Mouse (Mus musculus): ENCODE data around the gene BC025920. TPM values are rescaled to one million over a fixed set of nuclear protein-coding genes. Genes with fewer than 3 reads are reported as not detected.

BC025920 gene
- polyA plus RNA-seq, 1 experiment from 2014 or later, result 1.2 TPM

- H3K27ac ChIP-seq (ENCODE audit: low read depth, low read length), result no peak overlapping the region
- WGBS, result 46% methylated on average over 6 of the region's 6 CpGs
- H3K27me3 ChIP-seq (ENCODE audit: control insufficient read depth, insufficient read depth, low read length), result peaks cover 33% of the 10 kb centered on the region
- no peak overlapping the region for H3K4me3 ChIP-seq (ENCODE audit: low read depth, low read length)
- DNase-seq (ENCODE audit: low spot score), result no peak
- no peak overlapping the region for H3K9ac ChIP-seq (ENCODE audit: low read depth, low read length)
- H3K9me3 ChIP-seq (ENCODE audit: control insufficient read depth, low read length), result no peaks in the 10 kb centered on the region
- H3K4me2 ChIP-seq (replicated peaks; ENCODE audit: low read depth, low read length), result no peak overlapping the region
- ATAC-seq (ENCODE audit: low FRiP score), result no peak
- no peaks in the 10 kb centered on the region for H3K36me3 ChIP-seq (ENCODE audit: control insufficient read depth, insufficient read depth, low read length)
- H3K4me1 ChIP-seq (replicated peaks; ENCODE audit: control insufficient read depth, insufficient read depth, low read length), result no peaks in the 10 kb centered on the region
Observed at GRCm38 (mm10) chr10:81583347-81583746, 22.7 kb upstream of the BC025920 start.

GRCm38 (mm10) chr10:81588739-81589138 lies 17.3 kb upstream of the BC025920 start:
- DNase-seq (ENCODE audit: low spot score) (no peak), ATAC-seq (ENCODE audit: low FRiP score) (no peak)
- no peaks in the 10 kb centered on the region for H3K36me3 ChIP-seq (ENCODE audit: control insufficient read depth, insufficient read depth, low read length)
- peaks cover 31% of the 10 kb centered on the region for H3K27me3 ChIP-seq (ENCODE audit: control insufficient read depth, insufficient read depth, low read length)
- no peak overlapping the region for H3K9ac ChIP-seq (ENCODE audit: low read depth, low read length)
- no peak overlapping the region for H3K4me3 ChIP-seq (ENCODE audit: low read depth, low read length)
- no peaks in the 10 kb centered on the region for H3K4me1 ChIP-seq (replicated peaks; ENCODE audit: control insufficient read depth, insufficient read depth, low read length)
- H3K9me3 ChIP-seq (ENCODE audit: control insufficient read depth, low read length), result no peaks in the 10 kb centered on the region
- WGBS, result 72% methylated on average over 7 of the region's 7 CpGs
- H3K4me2 ChIP-seq (replicated peaks; ENCODE audit: low read depth, low read length), result no peak overlapping the region
- no peak overlapping the region for H3K27ac ChIP-seq (ENCODE audit: low read depth, low read length)

GRCm38 (mm10) chr10:81591846-81592245 lies 14.2 kb upstream of the BC025920 start:
- Histone ChIP-seq H3K4me2 (replicated peaks; ENCODE audit: low read depth, low read length) (no peak overlapping the region), H3K4me1 (replicated peaks; ENCODE audit: control insufficient read depth, insufficient read depth, low read length) (peaks cover 10% of the 10 kb centered on the region), H3K27ac (ENCODE audit: low read depth, low read length) (no peak overlapping the region), H3K27me3 (ENCODE audit: control insufficient read depth, insufficient read depth, low read length) (peaks cover 49% of the 10 kb centered on the region), H3K36me3 (ENCODE audit: control insufficient read depth, insufficient read depth, low read length) (no peaks in the 10 kb centered on the region), H3K4me3 (ENCODE audit: low read depth, low read length) (no peak overlapping the region), H3K9me3 (ENCODE audit: control insufficient read depth, low read length) (no peaks in the 10 kb centered on the region), H3K9ac (ENCODE audit: low read depth, low read length) (no peak overlapping the region)
- DNase-seq (ENCODE audit: low spot score), result no peak
- WGBS, result 78% methylated on average over 9 of the region's 9 CpGs
- no peak for ATAC-seq (ENCODE audit: low FRiP score)

- DNase-seq (ENCODE audit: low spot score) (no peak), ATAC-seq (ENCODE audit: low FRiP score) (no peak)
- H3K27me3 ChIP-seq (ENCODE audit: control insufficient read depth, insufficient read depth, low read length), result peaks cover 43% of the 10 kb centered on the region
- H3K36me3 ChIP-seq (ENCODE audit: control insufficient read depth, insufficient read depth, low read length), result no peaks in the 10 kb centered on the region
- no peak overlapping the region for H3K9ac ChIP-seq (ENCODE audit: low read depth, low read length)
- no peak overlapping the region for H3K27ac ChIP-seq (ENCODE audit: low read depth, low read length)
- peaks cover 14% of the 10 kb centered on the region for H3K4me1 ChIP-seq (replicated peaks; ENCODE audit: control insufficient read depth, insufficient read depth, low read length)
- H3K4me3 ChIP-seq (ENCODE audit: low read depth, low read length), result no peak overlapping the region
- no peak overlapping the region for H3K4me2 ChIP-seq (replicated peaks; ENCODE audit: low read depth, low read length)
- H3K9me3 ChIP-seq (ENCODE audit: control insufficient read depth, low read length), result no peaks in the 10 kb centered on the region
- 79% methylated on average over 7 of the region's 7 CpGs for WGBS
Observed at GRCm38 (mm10) chr10:81592631-81593030, 13.4 kb upstream of the BC025920 start.

GRCm38 (mm10) chr10:81593223-81593622 lies 12.8 kb upstream of the BC025920 start:
- DNase-seq (ENCODE audit: low spot score) (no peak), ATAC-seq (ENCODE audit: low FRiP score) (no peak)
- H3K9me3 ChIP-seq (ENCODE audit: control insufficient read depth, low read length), result no peaks in the 10 kb centered on the region
- 75% methylated on average over 4 of the region's 4 CpGs for WGBS
- H3K4me3 ChIP-seq (ENCODE audit: low read depth, low read length), result no peak overlapping the region
- no peaks in the 10 kb centered on the region for H3K36me3 ChIP-seq (ENCODE audit: control insufficient read depth, insufficient read depth, low read length)
- H3K4me1 ChIP-seq (replicated peaks; ENCODE audit: control insufficient read depth, insufficient read depth, low read length), result peaks cover 14% of the 10 kb centered on the region
- H3K27ac ChIP-seq (ENCODE audit: low read depth, low read length), result no peak overlapping the region
- no peak overlapping the region for H3K9ac ChIP-seq (ENCODE audit: low read depth, low read length)
- H3K4me2 ChIP-seq (replicated peaks; ENCODE audit: low read depth, low read length), result no peak overlapping the region
- peaks cover 43% of the 10 kb centered on the region for H3K27me3 ChIP-seq (ENCODE audit: control insufficient read depth, insufficient read depth, low read length)

- 77% methylated on average over 18 of the region's 18 CpGs for WGBS
- no peaks in the 10 kb centered on the region for H3K9me3 ChIP-seq (ENCODE audit: control insufficient read depth, low read length)
- no peak for ATAC-seq (ENCODE audit: low FRiP score)
- no peak overlapping the region for H3K27ac ChIP-seq (ENCODE audit: low read depth, low read length)
- H3K36me3 ChIP-seq (ENCODE audit: control insufficient read depth, insufficient read depth, low read length), result no peaks in the 10 kb centered on the region
- no peak overlapping the region for H3K4me3 ChIP-seq (ENCODE audit: low read depth, low read length)
- H3K27me3 ChIP-seq (ENCODE audit: control insufficient read depth, insufficient read depth, low read length), result peaks cover 44% of the 10 kb centered on the region
- no peak for DNase-seq (ENCODE audit: low spot score)
- no peak overlapping the region for H3K4me2 ChIP-seq (replicated peaks; ENCODE audit: low read depth, low read length)
- H3K4me1 ChIP-seq (replicated peaks; ENCODE audit: control insufficient read depth, insufficient read depth, low read length), result peaks cover 14% of the 10 kb centered on the region
- H3K9ac ChIP-seq (ENCODE audit: low read depth, low read length), result no peak overlapping the region
Observed at GRCm38 (mm10) chr10:81593935-81594334, 12.1 kb upstream of the BC025920 start.

- ATAC-seq (ENCODE audit: low FRiP score) (no peak), DNase-seq (ENCODE audit: low spot score) (no peak)
- no peaks in the 10 kb centered on the region for H3K9me3 ChIP-seq (ENCODE audit: control insufficient read depth, low read length)
- H3K9ac ChIP-seq (ENCODE audit: low read depth, low read length), result no peak overlapping the region
- peaks cover 15% of the 10 kb centered on the region for H3K4me1 ChIP-seq (replicated peaks; ENCODE audit: control insufficient read depth, insufficient read depth, low read length)
- H3K27me3 ChIP-seq (ENCODE audit: control insufficient read depth, insufficient read depth, low read length), result peaks cover 52% of the 10 kb centered on the region
- WGBS, result 38% methylated on average over 5 of the region's 5 CpGs
- H3K4me2 ChIP-seq (replicated peaks; ENCODE audit: low read depth, low read length), result no peak overlapping the region
- no peak overlapping the region for H3K27ac ChIP-seq (ENCODE audit: low read depth, low read length)
- H3K36me3 ChIP-seq (ENCODE audit: control insufficient read depth, insufficient read depth, low read length), result no peaks in the 10 kb centered on the region
- no peak overlapping the region for H3K4me3 ChIP-seq (ENCODE audit: low read depth, low read length)
Observed at GRCm38 (mm10) chr10:81595599-81595998, 10.5 kb upstream of the BC025920 start.

- no peak overlapping the region for H3K9ac ChIP-seq (ENCODE audit: low read depth, low read length)
- WGBS, result 4% methylated on average over 10 of the region's 10 CpGs
Observed at GRCm38 (mm10) chr10:81596611-81597010, 9.5 kb upstream of the BC025920 start.

GRCm38 (mm10) chr10:81597137-81597950 lies 8.7 kb upstream of the BC025920 start:
- Histone ChIP-seq H3K27me3 (ENCODE audit: control insufficient read depth, insufficient read depth, low read length) (peaks cover 55% of the 10 kb centered on the region), H3K27ac (ENCODE audit: low read depth, low read length) (peak overlapping the region; percentile 33)

More at GRCm38 (mm10) chr10:81596611-81597010, 9.5 kb upstream of the BC025920 start:
- H3K4me2 ChIP-seq (replicated peaks; ENCODE audit: low read depth, low read length), result no peak overlapping the region
- no peak overlapping the region for H3K4me3 ChIP-seq (ENCODE audit: low read depth, low read length)
- peaks cover 54% of the 10 kb centered on the region for H3K27me3 ChIP-seq (ENCODE audit: control insufficient read depth, insufficient read depth, low read length)
- DNase-seq (ENCODE audit: low spot score) (peak; percentile 69), ATAC-seq (ENCODE audit: low FRiP score) (peak; percentile 10)
- H3K27ac ChIP-seq (ENCODE audit: low read depth, low read length), result peak overlapping the region; percentile 33
- peaks cover 17% of the 10 kb centered on the region for H3K4me1 ChIP-seq (replicated peaks; ENCODE audit: control insufficient read depth, insufficient read depth, low read length)
- H3K36me3 ChIP-seq (ENCODE audit: control insufficient read depth, insufficient read depth, low read length), result no peaks in the 10 kb centered on the region
- H3K9me3 ChIP-seq (ENCODE audit: control insufficient read depth, low read length), result no peaks in the 10 kb centered on the region

More at GRCm38 (mm10) chr10:81597137-81597950, 8.7 kb upstream of the BC025920 start:
- H3K36me3 ChIP-seq (ENCODE audit: control insufficient read depth, insufficient read depth, low read length), result no peaks in the 10 kb centered on the region
- no peak overlapping the region for H3K4me2 ChIP-seq (replicated peaks; ENCODE audit: low read depth, low read length)
- DNase-seq (ENCODE audit: low spot score) (no peak), ATAC-seq (ENCODE audit: low FRiP score) (peak; percentile 30)
- H3K4me1 ChIP-seq (replicated peaks; ENCODE audit: control insufficient read depth, insufficient read depth, low read length), result peaks cover 17% of the 10 kb centered on the region
- no peak overlapping the region for H3K4me3 ChIP-seq (ENCODE audit: low read depth, low read length)
- 12% methylated on average over 9 of the region's 12 CpGs for WGBS
- no peak overlapping the region for H3K9ac ChIP-seq (ENCODE audit: low read depth, low read length)
- no peaks in the 10 kb centered on the region for H3K9me3 ChIP-seq (ENCODE audit: control insufficient read depth, low read length)

Measured in hindbrain, embryonic 11.5 days (tissue).